Mouse (Mus musculus): ENCODE data around the gene 6820408C15Rik. TPM values are rescaled to one million over a fixed set of nuclear protein-coding genes. Genes with fewer than 3 reads are reported as not detected.
A peak's percentile ranks its signal among the peaks of the same experiment; 100 is the strongest.
"Not testable (repeated sequence)": the region's sequence is repeated elsewhere in the genome, so short reads cannot be mapped to it uniquely, and the experiment has no call there.

Gene 6820408C15Rik
- polyA plus RNA-seq, 1 experiment from 2014 or later, result 2.0 TPM

- no peak for ATAC-seq (ENCODE audit: low FRiP score)
- H3K9me3 ChIP-seq (replicated peaks), result 0 out of 2 replicates have a peak, but pooled peaks cover 3% of the 10 kb centered on the region
- peak overlapping the region; percentile 95 for H3K4me3 ChIP-seq
- H3K27me3 ChIP-seq, result no peaks in the 10 kb centered on the region
- H3K27ac ChIP-seq, result peak overlapping the region; percentile 97; the same call in 1 of the 2 replicates
- peaks cover 46% of the 10 kb centered on the region for H3K4me1 ChIP-seq
- whole genome bisulfite sequencing, result 1% methylated on average over 21 of the region's 21 CpGs
- peak overlapping the region; percentile 97 for H3K9ac ChIP-seq
- H3K4me2 ChIP-seq (replicated peaks), result peak overlapping the region; percentile 84
- H3K36me3 ChIP-seq, result no peaks in the 10 kb centered on the region
Measured at GRCm38 (mm10) chr2:152413158-152413764, 2.1 kb upstream of the 6820408C15Rik start.

GRCm38 (mm10) chr2:152413765-152414584, 1.4 kb upstream of the 6820408C15Rik start:
- Histone ChIP-seq H3K9ac (peak overlapping the region; percentile 97), H3K9me3 (replicated peaks) (0 out of 2 replicates have a peak, but pooled peaks cover 3% of the 10 kb centered on the region), H3K27me3 (no peaks in the 10 kb centered on the region), H3K4me3 (peak overlapping the region; percentile 95), H3K4me1 (peaks cover 46% of the 10 kb centered on the region), H3K27ac (peak overlapping the region; percentile 97), H3K4me2 (replicated peaks) (peak overlapping the region; percentile 84), H3K36me3 (no peaks in the 10 kb centered on the region)
- ATAC-seq (ENCODE audit: low FRiP score), result peak; percentile 11; the same call in 1 of the 2 replicates
- under 1% methylated on average over 85 of the region's 86 CpGs for WGBS

GRCm38 (mm10) chr2:152414591-152415165, 709 bp upstream of the 6820408C15Rik start, which contains the start of gene Zcchc3:
Gene Zcchc3 (minus strand): TSS chr2:152415027.
- Histone ChIP-seq H3K4me2 (replicated peaks) (peak within 1 kb of the TSS; percentile 84), H3K9me3 (replicated peaks) (0 out of 2 replicates have a peak, but pooled peaks cover 3% of the 10 kb centered on the region), H3K36me3 (no peaks in the 10 kb centered on the region), H3K27me3 (no peaks in the 10 kb centered on the region), H3K4me3 (peak within 1 kb of the TSS; percentile 95), H3K9ac (peak within 1 kb of the TSS; percentile 97), H3K4me1 (peaks cover 41% of the 10 kb centered on the region), H3K27ac (peak within 1 kb of the TSS; percentile 97)
- WGBS, result under 1% methylated on average over 59 of the region's 65 CpGs
- ATAC-seq (ENCODE audit: low FRiP score), result peak; percentile 80

DNA sequence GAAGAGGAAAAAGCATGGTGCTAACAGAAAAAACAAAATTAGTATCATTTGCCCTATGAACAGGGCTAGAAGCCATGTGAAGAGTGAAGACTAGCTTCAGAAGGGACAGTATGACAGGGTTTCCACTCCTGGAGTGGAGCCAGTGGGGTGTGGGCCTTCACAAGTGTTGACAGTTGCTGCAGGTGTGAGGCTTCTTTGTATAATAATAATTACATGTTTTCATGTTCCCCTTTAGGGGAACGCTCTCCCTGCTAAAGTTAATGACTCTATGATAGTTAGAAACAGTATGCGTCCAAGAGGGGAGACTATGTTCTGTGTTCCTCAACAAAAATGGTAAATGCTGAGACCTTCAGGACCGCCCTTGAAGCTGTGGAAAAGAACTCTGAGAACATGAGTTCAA, 399 bp downstream of the 6820408C15Rik start:
- Histone ChIP-seq H3K27ac (0 out of 2 replicates have a peak overlapping the region, but pooled peaks have one; percentile 97), H3K4me2 (replicated peaks) (peak overlapping the region; percentile 84), H3K9me3 (replicated peaks) (0 out of 2 replicates have a peak, but pooled peaks cover 3% of the 10 kb centered on the region), H3K9ac (no peak overlapping the region; the same call in 1 of the 2 replicates), H3K4me3 (peak overlapping the region; percentile 95; the same call in 1 of the 2 replicates), H3K36me3 (no peaks in the 10 kb centered on the region), H3K27me3 (no peaks in the 10 kb centered on the region), H3K4me1 (peaks cover 30% of the 10 kb centered on the region)
- WGBS, result 97% methylated on average over 3 of the region's 3 CpGs
- ATAC-seq (ENCODE audit: low FRiP score), result no peak

GRCm38 (mm10) chr2:152427493-152427892, 12.1 kb downstream of the 6820408C15Rik start:
- no peaks in the 10 kb centered on the region; the same call in 1 of the 2 replicates for H3K27me3 ChIP-seq
- 5% methylated on average over 12 of the region's 12 CpGs for WGBS
- H3K4me3 ChIP-seq, result peak overlapping the region; percentile 6; the same call in 1 of the 2 replicates
- H3K27ac ChIP-seq, result no peak overlapping the region
- no peak for ATAC-seq (ENCODE audit: low FRiP score)
- H3K4me1 ChIP-seq, result peaks cover 6% of the 10 kb centered on the region
- no peaks in the 10 kb centered on the region for H3K36me3 ChIP-seq
- peak overlapping the region; percentile 44 for H3K4me2 ChIP-seq (replicated peaks)
- H3K9me3 ChIP-seq (replicated peaks), result no peaks in the 10 kb centered on the region
- no peak overlapping the region for H3K9ac ChIP-seq

GRCm38 (mm10) chr2:152428481-152428880, 13.1 kb downstream of the 6820408C15Rik start:
- H3K27ac ChIP-seq; H3K9ac ChIP-seq; H3K9me3 ChIP-seq (replicated peaks); ATAC-seq (ENCODE audit: low FRiP score); H3K4me2 ChIP-seq (replicated peaks); H3K4me1 ChIP-seq; H3K36me3 ChIP-seq; H3K27me3 ChIP-seq; H3K4me3 ChIP-seq: not testable (repeated sequence)
- 83% methylated on average over 2 of the region's 2 CpGs for WGBS

- H3K9ac ChIP-seq, result no peak overlapping the region
- H3K4me2 ChIP-seq (replicated peaks), result no peak overlapping the region
- no peaks in the 10 kb centered on the region for H3K9me3 ChIP-seq (replicated peaks)
- no peaks in the 10 kb centered on the region; the same call in 1 of the 2 replicates for H3K27me3 ChIP-seq
- no peak overlapping the region for H3K4me3 ChIP-seq
- no peak overlapping the region for H3K27ac ChIP-seq
- no peaks in the 10 kb centered on the region for H3K36me3 ChIP-seq
- 85% methylated on average over 7 of the region's 7 CpGs for WGBS
- peaks cover 4% of the 10 kb centered on the region for H3K4me1 ChIP-seq
- no peak for ATAC-seq (ENCODE audit: low FRiP score)
Measured at GRCm38 (mm10) chr2:152436405-152436901, 21.1 kb downstream of the 6820408C15Rik start.

DNA sequence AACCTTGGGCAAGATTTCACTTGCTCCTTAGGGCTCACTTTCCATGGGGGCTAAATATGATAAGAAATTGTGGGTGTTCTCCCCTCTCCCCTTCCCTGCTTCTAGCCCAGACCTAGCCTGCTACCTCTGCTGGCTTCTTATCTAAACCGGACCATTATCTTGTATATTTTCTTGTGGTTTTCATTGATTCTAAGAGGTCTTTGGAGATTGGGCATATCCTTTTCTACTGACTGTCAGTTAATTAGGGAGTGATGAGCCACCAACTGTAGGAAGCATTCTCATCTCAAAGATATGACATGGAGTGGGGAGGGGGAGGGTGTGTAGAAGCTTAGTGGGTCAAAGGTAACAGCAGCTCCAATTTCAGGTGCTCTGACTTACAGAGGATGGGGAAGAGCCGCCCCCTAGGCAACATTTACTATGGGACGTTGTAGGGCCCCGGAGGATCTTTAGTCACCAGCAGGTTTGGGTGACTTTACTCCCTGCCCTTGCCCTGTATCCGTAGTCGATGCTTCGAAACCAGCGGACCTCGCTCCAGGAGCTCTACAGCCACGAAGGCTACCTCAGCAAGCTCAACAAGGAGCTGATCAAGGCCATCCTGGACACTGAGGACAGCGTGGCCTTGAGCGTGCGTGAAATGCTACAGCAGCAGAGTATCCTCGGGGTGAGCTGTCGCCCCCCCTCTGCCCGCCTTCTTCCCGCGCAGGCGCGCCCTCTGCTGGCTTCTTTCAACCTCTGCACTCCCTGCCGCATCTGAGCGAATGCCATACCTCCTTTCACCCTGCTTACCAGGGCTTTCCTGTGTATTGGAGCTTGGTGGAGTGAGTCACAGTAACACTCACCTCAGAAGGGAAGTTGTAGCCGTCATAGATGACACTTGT, 21.8 kb downstream of the 6820408C15Rik start:
- Histone ChIP-seq H3K36me3 (no peaks in the 10 kb centered on the region), H3K27me3 (no peaks in the 10 kb centered on the region), H3K9me3 (replicated peaks) (no peaks in the 10 kb centered on the region), H3K27ac (no peak overlapping the region), H3K9ac (peak overlapping the region; percentile 60), H3K4me2 (replicated peaks) (peak overlapping the region; percentile 55), H3K4me1 (peaks cover 4% of the 10 kb centered on the region), H3K4me3 (peak overlapping the region; percentile 29)
- 3% methylated on average over 23 of the region's 23 CpGs for WGBS
- ATAC-seq (ENCODE audit: low FRiP score), result peak; percentile 79

- Histone ChIP-seq H3K27ac (no peak overlapping the region), H3K4me3 (no peak overlapping the region), H3K27me3 (no peaks in the 10 kb centered on the region), H3K9me3 (replicated peaks) (no peaks in the 10 kb centered on the region), H3K36me3 (no peaks in the 10 kb centered on the region), H3K4me1 (peaks cover 7% of the 10 kb centered on the region), H3K4me2 (replicated peaks) (no peak overlapping the region), H3K9ac (no peak overlapping the region)
- ATAC-seq (ENCODE audit: low FRiP score), result no peak
- WGBS, result 65% methylated on average over 1 of the region's 1 CpGs
Measured at GRCm38 (mm10) chr2:152438963-152439362, 23.6 kb downstream of the 6820408C15Rik start.

DNA sequence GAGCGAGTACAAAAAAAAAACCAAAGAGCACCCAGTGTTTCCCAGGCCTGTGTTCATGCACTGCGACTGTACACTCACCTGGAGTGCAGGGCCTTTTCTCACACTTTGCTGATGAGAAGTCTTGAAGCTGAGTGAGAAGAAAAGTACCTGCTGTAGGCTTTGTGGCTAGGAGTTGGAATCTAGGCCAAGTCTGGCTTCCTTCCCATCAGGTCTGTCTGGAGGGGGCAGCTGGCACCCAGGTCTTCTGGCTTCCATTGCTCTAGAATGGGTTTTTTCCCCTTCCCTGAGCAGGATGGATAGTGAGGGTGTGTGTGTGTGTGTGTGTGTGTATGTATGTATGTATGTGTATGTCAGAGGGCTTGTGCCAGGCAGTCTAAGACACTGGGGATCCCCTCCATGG, 24.4 kb downstream of the 6820408C15Rik start:
- Histone ChIP-seq H3K4me2 (replicated peaks) (no peak overlapping the region), H3K36me3 (no peaks in the 10 kb centered on the region), H3K27ac (no peak overlapping the region), H3K27me3 (no peaks in the 10 kb centered on the region), H3K9ac (no peak overlapping the region), H3K9me3 (replicated peaks) (no peaks in the 10 kb centered on the region), H3K4me3 (no peak overlapping the region), H3K4me1 (peaks cover 7% of the 10 kb centered on the region)
- ATAC-seq (ENCODE audit: low FRiP score), result no peak
- 83% methylated on average over 2 of the region's 2 CpGs for WGBS

DNA sequence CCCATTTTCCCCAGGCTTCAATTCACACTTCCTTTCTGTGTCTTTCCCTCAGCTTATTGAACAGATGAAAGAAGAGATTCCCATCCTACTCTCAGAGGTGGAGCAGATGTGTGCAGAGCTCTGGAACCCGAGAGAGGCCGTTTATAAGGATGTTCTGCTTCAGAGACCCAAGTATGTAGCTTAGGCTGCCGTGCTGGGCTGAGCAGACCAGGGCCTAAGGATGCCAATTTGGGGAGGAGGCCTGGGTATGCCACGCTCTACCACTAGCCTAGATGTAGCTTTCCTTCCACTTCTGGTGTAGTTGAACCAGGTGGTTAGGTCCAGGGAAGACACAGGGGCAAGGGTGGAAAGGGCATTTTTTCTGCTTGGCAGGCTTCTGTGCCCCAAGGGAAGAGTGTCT, 26.9 kb downstream of the 6820408C15Rik start:
- no peak overlapping the region for H3K9ac ChIP-seq
- H3K27me3 ChIP-seq, result no peaks in the 10 kb centered on the region
- H3K4me3 ChIP-seq, result no peak overlapping the region
- no peak for ATAC-seq (ENCODE audit: low FRiP score)
- no peak overlapping the region for H3K4me2 ChIP-seq (replicated peaks)
- no peak overlapping the region for H3K27ac ChIP-seq
- H3K36me3 ChIP-seq, result no peaks in the 10 kb centered on the region
- H3K9me3 ChIP-seq (replicated peaks), result no peaks in the 10 kb centered on the region
- 71% methylated on average over 4 of the region's 4 CpGs for WGBS
- H3K4me1 ChIP-seq, result peaks cover 4% of the 10 kb centered on the region
